ENCODE assay signal across 29 mouse cellular contexts in the genomic region with DNA sequence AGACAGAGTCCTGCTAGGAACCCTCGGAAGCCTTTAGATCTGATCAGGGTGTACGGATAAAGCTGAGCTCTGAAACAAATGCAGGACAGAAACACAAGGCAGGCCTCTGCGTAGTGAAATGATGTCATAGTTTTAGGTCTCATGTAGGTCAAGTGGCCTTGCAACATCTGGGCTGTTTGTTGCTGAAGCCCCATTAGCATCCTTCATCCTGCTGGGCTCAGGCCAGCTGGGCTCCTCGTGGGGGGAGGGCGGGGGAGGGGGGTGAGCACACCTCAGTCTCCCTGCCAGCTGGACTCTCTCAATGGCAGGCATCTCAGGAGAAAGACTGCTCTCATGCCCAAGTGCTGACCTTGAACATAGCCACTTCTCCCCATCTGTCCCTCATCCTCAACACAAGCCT. TPM values are rescaled to one million over a fixed set of nuclear protein-coding genes. Genes with fewer than 3 reads are reported as not detected.
DNase-seq lines count a peak whose midpoint lies in the region; ATAC-seq lines count a peak whose summit lies in the region.
"Had no signal": no experiment of that assay in that cellular context is flagged by ENCODE, and none has a peak within 500 bp of the region (broad histone marks: within the 10 kb centered on the region; RNA-seq: fewer than 3 reads in every experiment).

No protein-coding gene starts in this region.

- no peak overlapping the region for H3K4me2 ChIP-seq in forebrain, embryonic 14.5 days (ENCODE audit: low read length)
- no peak overlapping the region for H3K4me2 ChIP-seq in forebrain, embryonic 13.5 days
- H3K4me2 ChIP-seq in midbrain, embryonic 15.5 days = no peak overlapping the region
- no peak overlapping the region for H3K4me2 ChIP-seq in limb, embryonic 11.5 days (ENCODE audit: low read depth, severe bottlenecking)
- H3K4me2 ChIP-seq: embryonic facial prominence, embryonic 13.5 days; liver, embryonic 11.5 days; neural tube, embryonic 15.5 days had no signal

- no peaks in the 10 kb centered on the region for H3K9me3 ChIP-seq in forebrain, embryonic 14.5 days (replicated peaks; ENCODE audit: control insufficient read depth, low read length)
- no peaks in the 10 kb centered on the region for H3K9me3 ChIP-seq in forebrain, embryonic 13.5 days (replicated peaks)
- no peaks in the 10 kb centered on the region for H3K9me3 ChIP-seq in midbrain, embryonic 10.5 days (replicated peaks)
- no peaks in the 10 kb centered on the region for H3K9me3 ChIP-seq in midbrain, embryonic 15.5 days
- no peaks in the 10 kb centered on the region for H3K9me3 ChIP-seq in limb, embryonic 11.5 days (ENCODE audit: control insufficient read depth, low read length)
- H3K9me3 ChIP-seq: embryonic facial prominence, embryonic 13.5 days; neural tube, embryonic 15.5 days had no signal

- no peak overlapping the region for H3K9ac ChIP-seq in forebrain, embryonic 14.5 days (ENCODE audit: low read length)
- no peak overlapping the region for H3K9ac ChIP-seq in forebrain, embryonic 13.5 days
- H3K9ac ChIP-seq in midbrain, embryonic 15.5 days = no peak overlapping the region
- H3K9ac ChIP-seq in limb, embryonic 11.5 days (ENCODE audit: low read length) = no peak overlapping the region
- H3K9ac ChIP-seq: embryonic facial prominence, embryonic 13.5 days; liver, postnatal 0 days; neural tube, embryonic 15.5 days had no signal

- H3K27me3 ChIP-seq in forebrain, embryonic 14.5 days (replicated peaks; ENCODE audit: control insufficient read depth, insufficient read depth, low read length) = no peaks in the 10 kb centered on the region
- H3K27me3 ChIP-seq in forebrain, embryonic 13.5 days = no peaks in the 10 kb centered on the region
- H3K27me3 ChIP-seq in midbrain, embryonic 10.5 days (ENCODE audit: low read depth, poor library complexity, severe bottlenecking) = peaks cover 4% of the 10 kb centered on the region; the same call in 1 of the 2 replicates
- H3K27me3 ChIP-seq in midbrain, embryonic 15.5 days (replicated peaks) = no peaks in the 10 kb centered on the region
- H3K27me3 ChIP-seq in limb, embryonic 11.5 days (ENCODE audit: control insufficient read depth, insufficient read depth, low read length) = no peaks in the 10 kb centered on the region
- H3K27me3 ChIP-seq: Patski had no signal

- H3K27ac ChIP-seq in forebrain, embryonic 14.5 days (ENCODE audit: low read depth, low read length) = no peak overlapping the region
- H3K27ac ChIP-seq in forebrain, embryonic 13.5 days = no peak overlapping the region
- H3K27ac ChIP-seq in midbrain, embryonic 10.5 days (replicated peaks) = peak overlapping the region; percentile 42; the same call in 1 of the 2 replicates
- no peak overlapping the region; the same call in 1 of the 2 replicates for H3K27ac ChIP-seq in midbrain, embryonic 15.5 days
- 0 out of 2 replicates have a peak overlapping the region, but pooled peaks have one; percentile 0 for H3K27ac ChIP-seq in limb, embryonic 11.5 days (replicated peaks; ENCODE audit: low read depth, low read length)
- H3K27ac ChIP-seq: embryonic facial prominence, embryonic 13.5 days; left cerebral cortex, adult 2 months; neural tube, embryonic 15.5 days had no signal

- 22% methylated on average over 5 of the region's 5 CpGs for WGBS in forebrain, embryonic 14.5 days
- WGBS in forebrain, embryonic 13.5 days = 20% methylated on average over 5 of the region's 5 CpGs
- WGBS in midbrain, embryonic 10.5 days = 41% methylated on average over 5 of the region's 5 CpGs
- WGBS in midbrain, embryonic 15.5 days = 31% methylated on average over 5 of the region's 5 CpGs
- WGBS in limb, embryonic 11.5 days = 29% methylated on average over 5 of the region's 5 CpGs

- no peak for ATAC-seq in forebrain, embryonic 14.5 days
- ATAC-seq in forebrain, embryonic 13.5 days = no peak
- ATAC-seq in midbrain, embryonic 15.5 days (replicated peaks) = no peak
- ATAC-seq in limb, embryonic 11.5 days (ENCODE audit: insufficient number of reproducible peaks, low FRiP score, low TSS enrichment, low read depth) = no peak
- ATAC-seq: forebrain, embryonic 16.5 days; liver, postnatal 0 days; Patski had no signal

- no peaks in the 10 kb centered on the region; the same call in 1 of the 2 replicates for H3K4me1 ChIP-seq in forebrain, embryonic 14.5 days (ENCODE audit: control insufficient read depth, insufficient read depth, low read length)
- H3K4me1 ChIP-seq in forebrain, embryonic 13.5 days = peaks cover 23% of the 10 kb centered on the region
- H3K4me1 ChIP-seq in midbrain, embryonic 10.5 days = peaks cover 35% of the 10 kb centered on the region
- H3K4me1 ChIP-seq in midbrain, embryonic 15.5 days = peaks cover 20% of the 10 kb centered on the region
- peaks cover 11% of the 10 kb centered on the region for H3K4me1 ChIP-seq in limb, embryonic 11.5 days (ENCODE audit: control insufficient read depth, insufficient read depth, low read length)

- DNase-seq in forebrain, embryonic 14.5 days (ENCODE audit: low spot score) = peak; percentile 13
- no peak for DNase-seq in midbrain, embryonic 10.5 days (ENCODE audit: low spot score)
- DNase-seq in limb, embryonic 11.5 days (ENCODE audit: low spot score) = no peak
- no peak for DNase-seq in liver
- no peak for DNase-seq in frontal cortex, postnatal 36 days (ENCODE audit: low spot score in 2 of 2)
- no peak for DNase-seq in cerebellum, postnatal 10 days
- DNase-seq: adrenal gland, postnatal 36 days; cerebellum, adult 11 months; cerebellum, adult 9-11 months; gastrocnemius, postnatal 25 days; heart, adult 18-20 months; kidney, adult 2 months; kidney, postnatal 10 days; left cerebral cortex, postnatal 4 days; liver, postnatal 0 days; lung, postnatal 10 days; thymus, adult 2 months; thymus, postnatal 4 days had no signal

- H3K36me3 ChIP-seq in forebrain, embryonic 14.5 days (ENCODE audit: control insufficient read depth, insufficient read depth, low read length) = no peaks in the 10 kb centered on the region
- H3K36me3 ChIP-seq in forebrain, embryonic 13.5 days (ENCODE audit: poor library complexity, severe bottlenecking) = no peaks in the 10 kb centered on the region
- no peaks in the 10 kb centered on the region for H3K36me3 ChIP-seq in midbrain, embryonic 10.5 days
- H3K36me3 ChIP-seq in midbrain, embryonic 15.5 days (replicated peaks) = no peaks in the 10 kb centered on the region
- H3K36me3 ChIP-seq in limb, embryonic 11.5 days (ENCODE audit: control insufficient read depth, insufficient read depth, low read length) = no peaks in the 10 kb centered on the region
- H3K36me3 ChIP-seq: embryonic facial prominence, embryonic 13.5 days; neural tube, embryonic 15.5 days had no signal

- H3K4me3 ChIP-seq in forebrain, embryonic 14.5 days (ENCODE audit: low read depth, low read length) = no peak overlapping the region
- H3K4me3 ChIP-seq in forebrain, embryonic 13.5 days = no peak overlapping the region
- H3K4me3 ChIP-seq in midbrain, embryonic 10.5 days = no peak overlapping the region
- H3K4me3 ChIP-seq in midbrain, embryonic 15.5 days = no peak overlapping the region
- no peak overlapping the region for H3K4me3 ChIP-seq in limb, embryonic 11.5 days (ENCODE audit: low read depth, low read length)
- H3K4me3 ChIP-seq: embryonic facial prominence, embryonic 13.5 days; erythroblast, embryonic 14.5 days; left cerebral cortex, adult 2 months; neural tube, embryonic 15.5 days had no signal

RNA-seq across cellular contexts. Expression of a gene that starts 12.6 kb away (rescaled TPM):
- not detected in 2 replicates for polyA plus RNA-seq in forebrain, embryonic 14.5 days (2014; fragmentation: Nextera tagmentation; extraction: Ambion mirVana)
- 0.11 TPM in 1 of 2 replicates, not detected in the other for polyA plus RNA-seq in forebrain, embryonic 13.5 days (2015; fragmentation: Nextera tagmentation; extraction: Ambion mirVana)
- polyA plus RNA-seq in midbrain, embryonic 10.5 days (2016; fragmentation: Nextera tagmentation; extraction: Ambion mirVana) = 0.07 TPM in 1 of 2 replicates, not detected in the other
- not detected in 2 replicates for polyA plus RNA-seq in midbrain, embryonic 15.5 days (2015; fragmentation: Nextera tagmentation; extraction: Ambion mirVana)
- polyA plus RNA-seq in limb, embryonic 11.5 days (2014; fragmentation: Nextera tagmentation; extraction: Ambion mirVana) = 0.25 and 0.28 TPM in 2 replicates
- polyA plus RNA-seq: cortical plate, adult 2 months; erythroblast, embryonic 14.5 days; forebrain, embryonic 16.5 days; heart, embryonic 14.5 days; liver, embryonic 11.5 days; liver, postnatal 0 days; thymus, adult 2 months had no signal

Comparison
In these comparisons a context has a peak if more than half of its experiments do, and no peak if none do; other contexts are left out.
1. H3K27ac ChIP-seq: peak in midbrain, embryonic 10.5 days (single experiment) and limb, embryonic 11.5 days (single experiment); none in forebrain, embryonic 14.5 days (single experiment), forebrain, embryonic 13.5 days (single experiment) and midbrain, embryonic 15.5 days (single experiment).